Mouse (Mus musculus) MEL (cell line): ENCODE data around the gene Gstp2. TPM values are rescaled to one million over a fixed set of nuclear protein-coding genes. Genes with fewer than 3 reads are reported as not detected.
A peak's percentile ranks its signal among the peaks of the same experiment; 100 is the strongest.

Experiments used
- BHLHE40 ChIP-seq: IDR thresholded peaks from 2 replicates; pipeline ENCODE4 v1.6.1; 2012; ENCODE audit warnings: low read depth, mild to moderate bottlenecking, inconsistent platforms, low read length, improper control_type of control experiment, borderline replicate concordance
- ELF1 ChIP-seq: IDR thresholded peaks from 2 replicates; pipeline ENCODE4 v1.6.1; 2014; ENCODE audit warnings: low read depth, mild to moderate bottlenecking, inconsistent platforms, low read length, improper control_type of control experiment, moderate library complexity
- ETS1 ChIP-seq: IDR thresholded peaks from 2 replicates; pipeline ENCODE4 v1.6.1; 2012; ENCODE audit warnings: low read depth, mild to moderate bottlenecking, inconsistent platforms, low read length, improper control_type of control experiment, moderate library complexity
- JUND ChIP-seq: IDR thresholded peaks from 2 replicates; pipeline ENCODE4 v1.6.1; 2011; ENCODE audit warnings: low read depth, mild to moderate bottlenecking, improper control_type of control experiment, low read length
- MAFK ChIP-seq: IDR thresholded peaks from 2 replicates; pipeline ENCODE4 v1.6.1; 2011; ENCODE audit warnings: low read depth, mild to moderate bottlenecking, low read length, improper control_type of control experiment, borderline replicate concordance
- MAZ ChIP-seq: IDR thresholded peaks from 2 replicates; pipeline ENCODE4 v1.6.1; 2012; ENCODE audit warnings: low read depth, mild to moderate bottlenecking, inconsistent platforms, low read length, improper control_type of control experiment
- MEF2A ChIP-seq: IDR thresholded peaks from 2 replicates; pipeline ENCODE4 v1.6.1; 2014; ENCODE audit warnings: low read depth, mild to moderate bottlenecking, inconsistent platforms, low read length, improper control_type of control experiment; ENCODE audit not compliant: poor library complexity, insufficient replicate concordance, severe bottlenecking; ENCODE audit errors: extremely low read depth
- MXI1 ChIP-seq: IDR thresholded peaks from 2 replicates; pipeline ENCODE4 v1.6.1; 2011; ENCODE audit warnings: mild to moderate bottlenecking, low read depth, low read length, improper control_type of control experiment
- MYB ChIP-seq: IDR thresholded peaks from 2 replicates; pipeline ENCODE4 v1.6.1; 2011; ENCODE audit warnings: mild to moderate bottlenecking, low read depth, low read length, improper control_type of control experiment
- MYC ChIP-seq: IDR thresholded peaks from 2 replicates; pipeline ENCODE4 v1.6.1; 2011; ENCODE audit warnings: low read depth, mild to moderate bottlenecking, low read length, improper control_type of control experiment, moderate library complexity
- NELFE ChIP-seq: IDR thresholded peaks from 2 replicates; pipeline ENCODE4 v1.6.1; 2011; ENCODE audit warnings: low read depth, low read length, improper control_type of control experiment
- NRF1 ChIP-seq: IDR thresholded peaks from 2 replicates; pipeline ENCODE4 v1.6.1; 2014; ENCODE audit warnings: low read depth, mild to moderate bottlenecking, inconsistent platforms, low read length, improper control_type of control experiment, moderate library complexity; ENCODE audit not compliant: poor library complexity, insufficient read depth, severe bottlenecking
- POLR2AphosphoS2 ChIP-seq: IDR thresholded peaks from 2 replicates; pipeline ENCODE4 v1.6.1; 2011; ENCODE audit warnings: low read length, improper control_type of control experiment
- RAD21 ChIP-seq: IDR thresholded peaks from 2 replicates; pipeline ENCODE4 v1.6.1; 2011; ENCODE audit warnings: mild to moderate bottlenecking, low read depth, low read length, improper control_type of control experiment
- SIN3A ChIP-seq: IDR thresholded peaks from 2 replicates; pipeline ENCODE4 v1.6.1; 2012; ENCODE audit warnings: low read length, improper control_type of control experiment, inconsistent platforms
- SMC3 ChIP-seq: IDR thresholded peaks from 2 replicates; pipeline ENCODE4 v1.6.1; 2011; ENCODE audit warnings: low read depth, low read length, improper control_type of control experiment
- TAL1 ChIP-seq: IDR thresholded peaks from 2 replicates; pipeline ENCODE4 v1.6.1; 2012; ENCODE audit warnings: mild to moderate bottlenecking, inconsistent platforms, low read length, moderate library complexity, mixed read lengths
- TBP ChIP-seq: IDR thresholded peaks from 2 replicates; pipeline ENCODE4 v1.8.0; 2011; ENCODE audit warnings: low read depth, low read length, improper control_type of control experiment
- UBTF ChIP-seq: IDR thresholded peaks from 2 replicates; pipeline ENCODE4 v1.6.1; 2012; ENCODE audit warnings: low read depth, mild to moderate bottlenecking, inconsistent platforms, low read length, improper control_type of control experiment, moderate library complexity, borderline replicate concordance; ENCODE audit not compliant: insufficient read depth
- USF2 ChIP-seq, 2 experiments: IDR thresholded peaks; 2 replicates each; pipeline ENCODE4 v1.6.1; 2011 to 2012; ENCODE audit warnings: improper control_type of control experiment in 2 of 2, low read length in 2 of 2, borderline replicate concordance in 1 of 2, inconsistent platforms in 1 of 2, low read depth in 1 of 2, mild to moderate bottlenecking in 1 of 2; ENCODE audit not compliant: insufficient read depth in 1 of 2
- ZC3H11A ChIP-seq: IDR thresholded peaks from 2 replicates; pipeline ENCODE4 v1.6.1; 2012; ENCODE audit warnings: low read depth, mild to moderate bottlenecking, inconsistent platforms, low read length, improper control_type of control experiment
- ZMIZ1 ChIP-seq: IDR thresholded peaks from 2 replicates; pipeline ENCODE4 v1.6.1; 2012; ENCODE audit warnings: low read depth, mild to moderate bottlenecking, inconsistent platforms, low read length, improper control_type of control experiment, moderate library complexity
- polyA plus RNA-seq, 2 experiments: library from polyadenylated mRNA; stranded (reverse) in 1 of 2; unstranded in 1 of 2; fragments of >175 nt in 1 of 2; fragments of >200 nt in 1 of 2; gene quantifications; 2 replicates each; pipeline versions ENCODE4 v1.2.1 to v1.2.4; 2012; ENCODE audit warnings: low replicate concordance in 2 of 2, low read depth in 1 of 2; ENCODE audit not compliant: insufficient read length in 2 of 2, insufficient read depth in 1 of 2, missing spikeins in 1 of 2
- total RNA-seq: library from RNA; depleted of rRNA; stranded (reverse); fragments of 300-350 nt; gene quantifications from 2 replicates; pipeline ENCODE4 v1.2.3, GENCODE M21; 2012

The Gstp2 gene
- total and polyA plus RNA-seq, 3 experiments = 0.65 to 7.4 TPM; not detected in 1

DNA sequence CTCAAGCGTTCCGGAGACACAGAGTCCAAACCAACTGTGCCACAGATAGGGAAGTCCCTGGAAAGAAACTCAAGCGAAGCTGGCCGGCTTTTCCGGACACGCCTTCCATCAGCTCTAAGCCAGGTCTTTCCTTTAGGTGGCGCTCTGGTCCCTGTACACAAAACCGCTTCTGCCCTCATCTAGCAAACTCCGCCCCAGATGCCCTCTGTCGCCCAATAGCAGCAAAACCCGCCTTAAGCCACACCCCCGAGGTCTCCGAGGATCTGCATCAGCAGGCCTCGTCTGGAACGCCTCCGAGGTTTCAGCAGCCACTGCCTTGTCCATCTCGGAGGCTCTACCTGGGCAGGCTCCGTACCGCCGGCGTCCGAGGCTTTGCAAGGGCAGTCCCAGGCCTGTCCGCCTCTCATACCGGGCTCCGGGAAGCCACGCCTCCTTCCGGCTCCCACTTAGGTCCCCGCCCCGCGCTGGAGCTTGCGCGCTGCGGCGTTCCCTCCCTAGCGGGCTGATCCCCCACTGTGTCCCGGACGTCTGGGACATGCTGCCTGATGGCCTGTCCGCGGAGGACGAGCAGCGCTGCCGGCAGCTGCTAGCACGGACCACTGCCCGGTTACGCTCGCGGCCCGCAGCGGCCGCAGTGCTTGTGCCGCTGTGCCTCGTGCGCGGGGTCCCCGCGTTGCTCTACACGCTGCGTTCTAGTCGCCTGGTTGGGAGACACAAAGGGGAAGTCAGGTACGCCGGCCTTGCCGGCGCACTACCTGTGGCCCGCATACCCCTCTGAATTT, 45.5 kb downstream of the Gstp2 start, which contains the start of the genes Nudt8 and Gm49405 (continued):
- TF ChIP-seq UBTF = peak; percentile 73; the same call in 1 of the 2 replicates
- TF ChIP-seq ZC3H11A = no peak
- TF ChIP-seq MAZ = 0 out of 2 replicates have a peak, but pooled peaks have one; percentile 33
- no peak for TF ChIP-seq MYB
- TF ChIP-seq SMC3 = 0 out of 2 replicates have a peak, but pooled peaks have one; percentile 12
- TF ChIP-seq NELFE = peak; percentile 94
- TF ChIP-seq USF2 (IDR thresholded peaks at IDR 0.05; ENCODE audit: borderline replicate concordance in 1 of 2, insufficient read depth in 1 of 2, low read depth in 1 of 2, low read length in 2 of 2) = no peak
- TF ChIP-seq JUND = no peak
- TF ChIP-seq MAFK = no peak
- TF ChIP-seq TBP = peak; percentile 68
- TF ChIP-seq MXI1 = peak; percentile 56; the same call in 1 of the 2 replicates
- TF ChIP-seq ETS1 = peak; percentile 17; the same call in 1 of the 2 replicates
- TF ChIP-seq ZMIZ1 = peak; percentile 73; the same call in 1 of the 2 replicates
- TF ChIP-seq ELF1 = peak; percentile 67
- TF ChIP-seq TAL1 = no peak
- no peak for TF ChIP-seq MEF2A
- TF ChIP-seq RAD21 = peak; percentile 30
- TF ChIP-seq POLR2AphosphoS2 = peak; percentile 84
- peak; percentile 83 for TF ChIP-seq NRF1
- no peak for TF ChIP-seq BHLHE40
- TF ChIP-seq MYC = peak; percentile 86; the same call in 1 of the 2 replicates
- peak; percentile 79 for TF ChIP-seq SIN3A
- TF ChIP-seq, all 39 proteins: peak for 19
